Mouse (Mus musculus) cerebellum, postnatal 10 days (tissue): ENCODE measurements around the gene Nkx2-1.

Source experiments
- DNase-seq, 2 experiments: peaks; one replicate each; pipeline ENCODE4 v3.0.0; 2021; ENCODE audit warnings: mixed read lengths in 2 of 2

The Nkx2-1 gene

DNA sequence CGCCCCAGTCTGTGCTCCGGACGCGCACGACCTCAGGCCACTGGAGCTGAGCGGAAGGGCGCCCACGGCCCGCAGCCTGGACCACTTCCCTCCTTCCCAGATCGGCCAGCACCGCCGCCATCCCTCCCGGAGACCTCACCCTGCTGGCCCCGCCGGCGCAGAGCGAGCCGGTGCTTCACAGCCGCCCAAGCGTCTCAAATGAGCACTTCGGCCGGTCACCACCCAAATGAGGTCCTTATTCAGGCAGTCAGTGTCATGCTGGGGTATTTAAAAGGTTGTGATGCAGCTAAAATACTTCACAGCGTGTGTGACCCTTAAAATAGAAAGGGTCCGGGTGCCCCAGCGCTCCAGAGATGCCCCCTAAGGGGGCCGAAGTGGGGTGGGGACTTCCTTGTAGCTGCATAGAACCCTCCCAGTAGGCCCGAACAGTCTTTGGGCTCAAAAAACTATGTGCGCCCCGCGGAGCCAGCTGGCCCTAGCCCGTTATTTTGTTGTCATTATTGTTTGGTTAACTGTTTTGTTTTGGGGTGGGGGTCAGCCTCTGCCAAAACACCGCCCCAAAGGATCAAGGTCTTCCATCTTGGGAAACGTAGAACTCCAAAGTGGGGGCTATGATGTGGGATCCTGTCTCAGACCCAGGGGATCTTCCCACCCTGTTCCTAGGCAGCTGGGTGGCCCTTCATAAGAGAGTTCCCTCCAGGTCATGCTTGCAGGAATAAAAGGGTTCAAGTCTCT lies 15.4 kb downstream of the Nkx2-1 start:
- DNase-seq = peak in 1 of 2 experiments; percentile 29

DNA sequence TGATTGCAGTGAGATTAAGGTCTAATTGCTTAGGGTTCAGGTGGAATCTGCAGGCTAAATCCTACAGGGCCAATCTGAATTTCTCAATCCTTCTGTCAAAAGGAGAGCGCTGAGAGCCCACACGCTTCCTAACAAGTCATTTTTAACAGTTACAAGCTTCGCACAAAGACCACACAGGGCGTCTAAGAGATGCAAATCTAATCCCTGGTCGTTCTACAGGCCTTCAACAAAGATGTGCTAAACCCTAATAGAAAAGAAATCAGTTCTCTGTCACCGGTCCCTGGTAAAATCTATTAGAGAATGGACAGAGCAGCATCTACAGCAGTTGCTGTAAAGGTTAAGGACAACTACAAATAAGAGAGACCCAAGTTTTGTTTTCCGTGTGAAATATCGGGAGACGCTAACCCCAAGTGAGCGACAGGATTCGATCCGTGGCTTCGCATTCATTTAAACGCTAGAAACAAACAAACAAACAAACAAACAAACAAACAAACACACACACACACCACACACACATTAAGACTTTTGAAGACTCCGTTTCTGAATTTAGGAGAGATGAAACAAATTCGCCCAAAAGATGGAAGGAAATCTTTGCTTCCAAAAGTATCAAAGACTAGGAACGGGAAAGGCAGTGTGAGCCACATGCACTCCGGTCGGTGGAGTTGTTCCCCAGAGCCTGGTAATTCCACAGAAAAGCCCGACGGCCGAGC lies 16.2 kb downstream of the Nkx2-1 start:
- DNase-seq = peak in 1 of 2 experiments; percentile 43

DNA sequence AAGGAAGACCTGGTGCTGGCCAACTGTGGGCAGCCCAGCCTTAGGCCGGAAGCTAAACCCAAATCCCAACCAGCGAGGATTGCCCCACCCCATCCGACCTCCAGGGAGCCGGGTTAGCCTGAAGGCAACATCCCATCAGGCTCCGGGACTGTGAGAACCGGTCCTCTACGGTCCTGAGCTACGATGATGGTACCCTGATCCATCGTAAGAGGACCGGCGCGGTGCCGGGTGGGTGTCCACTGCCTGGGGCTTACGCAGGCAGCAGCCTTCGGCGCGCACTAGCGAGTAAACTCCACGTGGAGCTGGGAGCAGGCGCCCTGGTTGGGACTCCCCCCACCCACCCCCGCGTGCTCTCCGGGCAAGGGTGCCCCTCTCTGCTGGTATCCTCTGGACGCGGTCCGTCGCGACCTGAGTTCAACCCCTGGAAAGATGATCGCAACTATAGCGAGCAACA lies 16.9 kb downstream of the Nkx2-1 start:
- no peak for DNase-seq

DNA sequence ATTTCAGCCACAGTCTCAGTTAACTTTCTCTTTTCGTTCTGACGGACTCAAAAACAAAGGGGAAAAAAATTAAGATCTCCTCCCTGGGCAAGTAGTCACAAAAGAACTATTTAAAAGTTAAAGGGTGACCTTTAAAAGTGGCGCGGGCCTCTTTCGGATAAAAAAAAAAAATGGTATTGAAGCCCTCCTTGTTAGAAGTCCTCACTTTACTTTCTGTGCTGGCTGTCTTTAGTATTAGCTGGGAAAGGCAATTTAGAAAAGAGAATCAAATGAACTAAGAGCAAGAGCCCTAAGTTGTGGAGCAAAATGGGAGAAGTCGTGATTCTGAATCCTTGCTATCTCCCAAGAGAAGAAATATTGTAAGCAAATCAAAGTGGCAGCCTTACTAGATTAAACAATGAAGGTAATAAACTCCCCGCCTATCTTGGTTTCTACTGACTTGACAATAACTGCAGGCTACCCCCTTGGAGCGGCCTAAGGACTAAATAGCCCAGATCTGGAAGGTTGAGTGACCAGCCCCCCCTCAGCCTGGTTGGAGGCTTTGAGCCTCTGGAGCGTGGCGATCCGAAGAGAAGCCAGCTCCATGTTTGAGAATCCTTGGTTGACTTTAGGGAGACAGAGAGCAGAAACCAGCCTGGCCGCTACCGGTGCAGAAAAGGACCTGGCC lies 17.5 kb downstream of the Nkx2-1 start:
- no peak for DNase-seq

DNA sequence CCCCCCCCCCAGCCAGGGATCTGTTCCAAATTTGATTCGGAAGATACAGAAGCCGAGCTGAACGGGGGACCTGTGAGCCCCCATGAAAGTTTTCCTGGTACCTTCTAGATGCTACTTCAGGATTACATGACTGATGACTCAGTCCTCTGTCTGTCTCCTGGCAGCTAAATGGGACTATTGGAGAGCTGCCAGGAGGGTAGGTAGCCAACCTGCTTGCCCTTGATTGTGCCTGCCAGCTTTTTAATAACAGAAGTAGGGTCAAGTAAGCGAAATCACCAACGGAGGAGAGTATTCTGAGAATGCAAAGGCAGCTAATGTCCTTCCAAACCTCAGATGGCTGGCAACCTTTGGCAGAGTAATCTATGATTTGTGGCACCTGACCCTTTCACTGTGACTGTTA lies 18.5 kb downstream of the Nkx2-1 start:
- no peak for DNase-seq

DNA sequence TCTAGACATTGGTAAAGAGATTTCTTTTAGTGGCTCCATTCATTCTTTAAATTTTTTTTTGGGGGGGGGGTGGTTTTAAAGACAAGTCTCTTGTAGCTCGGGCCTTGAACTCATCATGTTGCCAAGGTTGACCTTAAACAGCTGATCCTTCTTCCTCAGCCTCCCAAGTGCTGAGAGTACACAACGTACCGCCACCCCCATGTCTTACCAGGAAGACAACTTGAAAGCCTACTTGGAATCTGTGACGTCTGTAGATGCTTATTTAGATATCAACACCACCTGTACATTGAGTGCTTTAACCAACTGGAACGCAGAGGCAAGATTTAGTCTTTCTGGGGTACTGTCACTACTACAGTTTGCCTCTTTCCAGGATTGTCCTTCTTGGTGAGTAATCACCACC lies 21.9 kb downstream of the Nkx2-1 start:
- no peak for DNase-seq

DNA sequence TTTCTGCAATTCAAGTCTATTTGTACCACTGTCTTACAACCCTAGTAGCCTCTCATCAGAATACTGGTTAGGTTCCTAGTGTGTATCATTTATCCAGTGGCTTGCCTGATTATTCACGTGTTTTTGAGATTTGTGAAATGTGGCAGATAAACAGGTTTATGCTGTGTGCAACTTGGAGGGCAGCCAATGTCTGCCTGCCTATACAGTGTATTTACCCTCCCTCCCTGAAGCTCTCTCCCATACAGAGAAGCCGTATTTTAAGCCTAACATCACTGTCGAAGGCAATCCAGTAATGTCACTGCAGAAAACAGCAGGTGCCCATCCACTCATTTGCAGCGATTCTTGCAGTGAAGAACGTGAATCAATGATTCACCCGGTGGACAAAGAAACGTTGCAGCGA lies 28.3 kb downstream of the Nkx2-1 start:
- DNase-seq = no peak

DNA sequence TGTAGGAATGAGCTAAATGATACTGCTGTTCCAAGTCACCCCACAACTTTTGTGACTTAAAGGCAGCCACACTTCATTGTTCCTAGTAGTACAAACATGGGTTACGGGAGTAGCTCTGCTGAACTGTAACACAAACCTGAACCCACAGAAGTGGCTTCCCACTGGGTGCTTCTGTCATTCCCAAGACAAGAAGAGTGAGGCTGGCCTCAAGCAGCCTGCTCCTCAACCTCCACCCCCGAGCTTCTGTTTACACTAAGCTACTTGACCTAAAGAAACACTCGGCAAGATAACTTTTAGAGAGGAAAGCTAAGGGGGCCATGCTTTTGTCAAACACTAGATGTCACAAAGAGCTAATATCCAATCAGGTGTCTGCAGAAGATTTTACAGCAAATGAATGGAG lies 49.7 kb downstream of the Nkx2-1 start:
- DNase-seq = no peak

DNA sequence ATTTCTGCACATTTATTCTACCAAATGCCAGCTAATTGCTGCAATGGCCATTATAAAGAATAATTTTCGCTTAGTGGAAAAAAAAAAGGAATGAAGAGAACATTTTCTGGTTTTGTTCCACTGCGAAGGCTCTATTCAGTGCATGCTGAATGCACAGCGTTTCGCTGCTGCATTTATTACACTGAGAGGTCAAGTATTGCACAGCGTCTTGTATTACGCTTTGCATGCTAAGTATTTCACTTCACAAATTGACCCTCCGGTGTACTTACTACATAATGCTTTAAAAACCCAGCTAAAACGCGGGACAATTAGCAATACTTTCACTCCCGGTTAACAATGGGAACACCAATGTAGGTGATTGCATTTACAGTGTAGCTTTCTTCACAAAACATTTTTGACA lies 54.1 kb downstream of the Nkx2-1 start:
- no peak for DNase-seq
